Comparison of ENCODE assay signal across 32 mouse cellular contexts in genomic region chr17:69448679-69449078, GRCm38 (mm10). TPM values are rescaled to one million over a fixed set of nuclear protein-coding genes. Genes with fewer than 3 reads are reported as not detected.
"Had no signal": no experiment of that assay in that cellular context is flagged by ENCODE, and none has a peak within 500 bp of the region (broad histone marks: within the 10 kb centered on the region; RNA-seq: fewer than 3 reads in every experiment).

No protein-coding gene starts in this region.

- H3K9me3 ChIP-seq: embryonic facial prominence, embryonic 10.5 days; embryonic facial prominence, embryonic 12.5 days; embryonic facial prominence, embryonic 13.5 days; embryonic facial prominence, embryonic 15.5 days; forebrain, embryonic 10.5 days; forebrain, embryonic 12.5 days; forebrain, embryonic 13.5 days; forebrain, embryonic 15.5 days; heart, embryonic 10.5 days had no signal

- H3K36me3 ChIP-seq: embryonic facial prominence, embryonic 10.5 days; embryonic facial prominence, embryonic 12.5 days; embryonic facial prominence, embryonic 13.5 days; embryonic facial prominence, embryonic 15.5 days; forebrain, embryonic 10.5 days; forebrain, embryonic 12.5 days; forebrain, embryonic 15.5 days; heart, embryonic 10.5 days had no signal

- H3K9ac ChIP-seq: embryonic facial prominence, embryonic 12.5 days; embryonic facial prominence, embryonic 13.5 days; embryonic facial prominence, embryonic 15.5 days; forebrain, embryonic 12.5 days; forebrain, embryonic 13.5 days; forebrain, embryonic 15.5 days; forebrain, postnatal 0 days had no signal

- H3K27ac ChIP-seq: embryonic facial prominence, embryonic 10.5 days; embryonic facial prominence, embryonic 12.5 days; embryonic facial prominence, embryonic 13.5 days; embryonic facial prominence, embryonic 15.5 days; forebrain, embryonic 10.5 days; forebrain, embryonic 12.5 days; forebrain, embryonic 13.5 days; forebrain, embryonic 15.5 days; gastrocnemius, adult 2 months; heart, embryonic 10.5 days had no signal

- DNase-seq: cerebellum, adult 8-10 months; cerebellum, adult 9-10 months; cerebellum, adult 9-11 months; cerebellum, postnatal 10 days; cerebellum, postnatal 14 days; cerebellum, postnatal 25 days; cerebellum, postnatal 36 days; embryo, embryonic 11 days; forebrain, postnatal 0 days; gastrocnemius, adult 2 months; gastrocnemius, postnatal 10 days; gastrocnemius, postnatal 14 days; gastrocnemius, postnatal 25 days; gastrocnemius, postnatal 36 days; heart, adult 18-20 months had no signal

- H3K4me2 ChIP-seq: embryonic facial prominence, embryonic 12.5 days; embryonic facial prominence, embryonic 13.5 days; embryonic facial prominence, embryonic 15.5 days; forebrain, embryonic 12.5 days; forebrain, embryonic 13.5 days; forebrain, embryonic 15.5 days had no signal

- H3K4me3 ChIP-seq: embryonic facial prominence, embryonic 10.5 days; embryonic facial prominence, embryonic 12.5 days; embryonic facial prominence, embryonic 13.5 days; embryonic facial prominence, embryonic 15.5 days; erythroblast, embryonic 14.5 days; forebrain, embryonic 10.5 days; forebrain, embryonic 12.5 days; forebrain, embryonic 13.5 days; forebrain, embryonic 15.5 days; gastrocnemius, adult 2 months; heart, embryonic 10.5 days had no signal

- ATAC-seq: forebrain, embryonic 13.5 days; forebrain, embryonic 14.5 days; forebrain, embryonic 15.5 days; forebrain, embryonic 16.5 days; forebrain, postnatal 0 days had no signal

- H3K4me1 ChIP-seq: embryonic facial prominence, embryonic 10.5 days; embryonic facial prominence, embryonic 12.5 days; embryonic facial prominence, embryonic 13.5 days; embryonic facial prominence, embryonic 15.5 days; forebrain, embryonic 10.5 days; forebrain, embryonic 12.5 days; forebrain, embryonic 13.5 days; forebrain, embryonic 15.5 days had no signal

- H3K27me3 ChIP-seq: embryonic facial prominence, embryonic 12.5 days; embryonic facial prominence, embryonic 15.5 days; forebrain, embryonic 12.5 days; forebrain, embryonic 15.5 days had no signal

RNA-seq across cellular contexts. Expression of gene Akain1, which starts 9.6 kb away (rescaled TPM):
- total RNA-seq: common myeloid progenitor, adult 5-6 weeks; gastrocnemius, adult 18-20 months; gastrocnemius, adult 2 months; gastrocnemius, adult 8-10 months; gastrocnemius, postnatal 10 days; gastrocnemius, postnatal 14 days; gastrocnemius, postnatal 25 days; gastrocnemius, postnatal 36 days; gastrocnemius, postnatal 4 days had no signal
- polyA plus RNA-seq: embryonic facial prominence, embryonic 10.5 days; embryonic facial prominence, embryonic 12.5 days; embryonic facial prominence, embryonic 13.5 days; embryonic facial prominence, embryonic 14.5 days; embryonic facial prominence, embryonic 15.5 days; erythroblast, embryonic 14.5 days; forebrain, embryonic 10.5 days; heart, embryonic 10.5 days had no signal
